12 mouse cellular contexts compared by ENCODE assay signal in genomic region chr17:24595126-24596072, GRCm38 (mm10). TPM values are rescaled to one million over a fixed set of nuclear protein-coding genes. Genes with fewer than 3 reads are reported as not detected.
DNase-seq lines count a peak whose midpoint lies in the region; ATAC-seq and TF ChIP-seq lines count a peak whose summit lies in the region.
"Had no signal": no experiment of that assay in that cellular context is flagged by ENCODE, and none has a peak within 500 bp of the region (broad histone marks: within the 10 kb centered on the region; RNA-seq: fewer than 3 reads in every experiment).

No protein-coding gene starts in this region.

- no peak overlapping the region for H3K4me3 ChIP-seq in left cerebral cortex, adult 2 months
- no peak overlapping the region for H3K4me3 ChIP-seq in ES-Bruce4 (ENCODE audit: low read depth, low read length)
- no peak overlapping the region for H3K4me3 ChIP-seq in embryonic facial prominence, embryonic 12.5 days
- H3K4me3 ChIP-seq: embryonic facial prominence, embryonic 13.5 days; hindbrain, embryonic 15.5 days had no signal

- no peaks in the 10 kb centered on the region for H3K9me3 ChIP-seq in ES-Bruce4 (replicated peaks; ENCODE audit: control insufficient read depth, insufficient read depth, low read length, poor library complexity, severe bottlenecking)
- H3K9me3 ChIP-seq in embryonic facial prominence, embryonic 12.5 days, result no peaks in the 10 kb centered on the region
- H3K9me3 ChIP-seq: embryonic facial prominence, embryonic 13.5 days; hindbrain, embryonic 15.5 days had no signal

- no peak overlapping the region for H3K9ac ChIP-seq in ES-Bruce4 (ENCODE audit: low read depth, poor library complexity, severe bottlenecking)
- no peak overlapping the region for H3K9ac ChIP-seq in embryonic facial prominence, embryonic 12.5 days
- H3K9ac ChIP-seq: embryonic facial prominence, embryonic 13.5 days; hindbrain, embryonic 15.5 days had no signal

- no peak for ATAC-seq in embryonic facial prominence, embryonic 12.5 days (ENCODE audit: insufficient number of reproducible peaks, insufficient read depth, low FRiP score, low TSS enrichment)

- intact Hi-C loops in left cerebral cortex, adult 2 months (cut with DNase I), result no loop called here

- H3K4me2 ChIP-seq in embryonic facial prominence, embryonic 12.5 days (replicated peaks), result no peak overlapping the region
- H3K4me2 ChIP-seq: embryonic facial prominence, embryonic 13.5 days; hindbrain, embryonic 15.5 days had no signal

- TF ChIP-seq CTCF in left cerebral cortex, adult 2 months (IDR thresholded peaks at IDR 0.05), result peak; percentile 29
- TF ChIP-seq CTCF in ES-Bruce4 (IDR thresholded peaks at IDR 0.05; ENCODE audit: low read depth, low read length), result peak; percentile 24

- TF ChIP-seq POLR2A in ES-Bruce4 (IDR thresholded peaks at IDR 0.05; ENCODE audit: insufficient read depth, low read length), result no peak

- peak; percentile 29 to 52 for DNase-seq in adrenal gland, adult (ENCODE audit: inconsistent age in 2 of 2, low spot score in 1 of 2)
- no peak for DNase-seq in adrenal gland, postnatal 25 days
- no peak for DNase-seq in left cerebral cortex, adult 2 months (ENCODE audit: extremely low spot score in 1 of 2, low spot score in 2 of 2)
- DNase-seq in left cerebral cortex, adult 9 months (ENCODE audit: low spot score in 2 of 2), result no peak
- no peak for DNase-seq in urinary bladder, postnatal 14 days (ENCODE audit: low spot score)
- DNase-seq in kidney, adult 18-20 months, result no peak
- DNase-seq: B cell, adult 2 months had no signal

- peaks cover 3% of the 10 kb centered on the region for H3K4me1 ChIP-seq in ES-Bruce4 (ENCODE audit: control insufficient read depth, insufficient read depth, low read length)
- no peaks in the 10 kb centered on the region for H3K4me1 ChIP-seq in embryonic facial prominence, embryonic 12.5 days
- H3K4me1 ChIP-seq: embryonic facial prominence, embryonic 13.5 days; hindbrain, embryonic 15.5 days had no signal

- H3K27ac ChIP-seq in left cerebral cortex, adult 2 months, result peak overlapping the region; percentile 55; the same call in 1 of the 2 replicates
- no peak overlapping the region for H3K27ac ChIP-seq in ES-Bruce4 (ENCODE audit: insufficient read depth, low read length)
- 0 out of 2 replicates have a peak overlapping the region, but pooled peaks have one; percentile 18 for H3K27ac ChIP-seq in embryonic facial prominence, embryonic 12.5 days
- H3K27ac ChIP-seq: embryonic facial prominence, embryonic 13.5 days; hindbrain, embryonic 15.5 days; macrophage had no signal

- TF ChIP-seq EP300 in ES-Bruce4 (IDR thresholded peaks at IDR 0.05; ENCODE audit: insufficient read depth, low read depth, low read length), result no peak

- 81% methylated on average over 17 of the region's 17 CpGs for WGBS in embryonic facial prominence, embryonic 12.5 days

- peaks cover 18% of the 10 kb centered on the region for H3K36me3 ChIP-seq in ES-Bruce4 (ENCODE audit: control insufficient read depth, insufficient read depth, low read length, poor library complexity, severe bottlenecking)
- H3K36me3 ChIP-seq in embryonic facial prominence, embryonic 12.5 days, result peaks cover 99% of the 10 kb centered on the region

- H3K27me3 ChIP-seq in ES-Bruce4 (ENCODE audit: control insufficient read depth, insufficient read depth, low read length, poor library complexity, severe bottlenecking), result no peaks in the 10 kb centered on the region
- H3K27me3 ChIP-seq in embryonic facial prominence, embryonic 12.5 days, result no peaks in the 10 kb centered on the region
- H3K27me3 ChIP-seq: embryonic facial prominence, embryonic 13.5 days; hindbrain, embryonic 15.5 days had no signal

RNA-seq across cellular contexts. Expression of gene Tsc2, which starts 37.0 kb away (rescaled TPM):
- 108 and 138 TPM in 2 replicates for total RNA-seq in adrenal gland, postnatal 25 days (2021)
- total RNA-seq in left cerebral cortex, adult 2 months (2021), result 100 to 1,000 TPM; 140 to 159 TPM
- polyA plus RNA-seq in ES-Bruce4 (2011; ENCODE audit: insufficient read depth, insufficient read length, low read depth, missing spikeins), result 51.1 and 53.2 TPM in 2 replicates
- polyA plus RNA-seq in embryonic facial prominence, embryonic 12.5 days (2016; fragmentation: Nextera tagmentation; extraction: Ambion mirVana), result 72.8 and 82.0 TPM in 2 replicates

RNA-seq across cellular contexts. Expression of gene Nthl1, which starts 37.1 kb away (rescaled TPM):
- total RNA-seq in adrenal gland, postnatal 25 days (2021), result 7.2 and 12.6 TPM in 2 replicates
- 1 to 10 TPM; 5.5 to 5.7 TPM for total RNA-seq in left cerebral cortex, adult 2 months (2021)
- polyA plus RNA-seq in ES-Bruce4 (2011; ENCODE audit: insufficient read depth, insufficient read length, low read depth, missing spikeins), result 21.5 and 27.2 TPM in 2 replicates
- 26.2 and 26.9 TPM in 2 replicates for polyA plus RNA-seq in embryonic facial prominence, embryonic 12.5 days (2016; fragmentation: Nextera tagmentation; extraction: Ambion mirVana)

RNA-seq across cellular contexts. Expression of gene Pkd1, which starts 45.8 kb away (rescaled TPM):
- total RNA-seq in adrenal gland, postnatal 25 days (2021), result 45.2 and 65.8 TPM in 2 replicates
- total RNA-seq in left cerebral cortex, adult 2 months (2021), result 10 to 100 TPM; 89.1 to 97.5 TPM
- 13.0 and 14.8 TPM in 2 replicates for polyA plus RNA-seq in ES-Bruce4 (2011; ENCODE audit: insufficient read depth, insufficient read length, low read depth, missing spikeins)
- polyA plus RNA-seq in embryonic facial prominence, embryonic 12.5 days (2016; fragmentation: Nextera tagmentation; extraction: Ambion mirVana), result 26.8 and 29.8 TPM in 2 replicates

RNA-seq across cellular contexts. Expression of gene Slc9a3r2, which starts 54.7 kb away (rescaled TPM):
- total RNA-seq in adrenal gland, postnatal 25 days (2021), result 53.4 and 63.5 TPM in 2 replicates
- total RNA-seq in left cerebral cortex, adult 2 months (2021), result 10 to 100 TPM; 50.2 to 51.0 TPM
- polyA plus RNA-seq in ES-Bruce4 (2011; ENCODE audit: insufficient read depth, insufficient read length, low read depth, missing spikeins), result 10.3 and 13.5 TPM in 2 replicates
- 59.6 and 60.6 TPM in 2 replicates for polyA plus RNA-seq in embryonic facial prominence, embryonic 12.5 days (2016; fragmentation: Nextera tagmentation; extraction: Ambion mirVana)
- polyA plus RNA-seq: macrophage had no signal

Comparison
In these comparisons a context has a peak if more than half of its experiments do, and no peak if none do; other contexts are left out.
1. DNase-seq: peak in adrenal gland, adult (2 of 2); none in adrenal gland, postnatal 25 days (single experiment), left cerebral cortex, adult 2 months (0 of 2), left cerebral cortex, adult 9 months (0 of 2), urinary bladder, postnatal 14 days (single experiment) and kidney, adult 18-20 months (single experiment).